Mouse (Mus musculus) liver, embryonic 14.5 days (tissue): Measurements from ENCODE around the gene Ect2l.

Experiments used
- CTCF ChIP-seq: IDR thresholded peaks from 2 replicates; pipeline ENCODE4 v1.5.1; 2016; ENCODE audit warnings: antibody characterized with exemption, low read depth, control low read depth
- EP300 ChIP-seq: IDR thresholded peaks from 2 replicates; pipeline ENCODE4 v1.6.1; 2016; ENCODE audit warnings: antibody characterized with exemption, low read depth

DNA sequence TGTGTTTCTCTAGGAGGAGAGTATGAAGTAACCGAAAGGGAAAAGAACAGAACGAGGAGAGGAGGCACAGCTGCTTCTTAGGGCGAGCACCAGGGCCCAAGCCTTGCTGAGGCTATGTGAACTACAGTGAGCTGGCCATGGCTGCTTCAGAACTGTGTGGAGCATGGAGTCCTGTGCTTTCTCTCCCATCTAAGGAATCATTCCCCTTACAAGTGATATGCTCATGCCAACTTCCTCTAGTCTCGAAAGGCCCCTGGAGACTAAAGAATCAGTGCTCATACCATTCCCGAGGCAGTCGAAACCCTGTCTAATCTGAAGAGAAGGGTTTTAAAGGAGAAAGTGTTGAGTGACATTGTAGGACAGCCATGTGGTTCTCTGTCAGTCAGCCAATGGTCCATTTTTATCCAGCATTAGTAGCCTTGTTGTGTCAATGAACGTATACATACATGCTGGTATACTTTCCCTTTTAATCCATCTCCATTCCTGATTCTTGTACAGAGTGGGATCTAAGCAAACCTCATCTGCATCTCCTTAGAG lies 48.2 kb downstream of the Ect2l start:
- TF ChIP-seq CTCF (no peak), EP300 (no peak)
